Mouse (Mus musculus) splenic B cell, adult 2 months (primary cell): ENCODE results near the gene Ndufaf4.
"Not testable (repeated sequence)": the region's sequence is repeated elsewhere in the genome, so short reads cannot be mapped to it uniquely, and the experiment has no call there.

Experiments used
- DNase-seq: peaks from one replicate; pipeline ENCODE4 v3.0.0-alpha.2; 2011; ENCODE audit warnings: low read depth, low spot score
- H3K27me3 ChIP-seq: 2 replicates; pipeline ENCODE4 v1.6.1; 2012; ENCODE audit warnings: mild to moderate bottlenecking, low read length, moderate library complexity, mixed read lengths; ENCODE audit not compliant: control insufficient read depth, poor library complexity, insufficient read depth, severe bottlenecking
- H3K36me3 ChIP-seq: 2 replicates; pipeline ENCODE4 v1.6.1; 2012; ENCODE audit warnings: mild to moderate bottlenecking, low read length, moderate library complexity, mixed read lengths; ENCODE audit not compliant: control insufficient read depth, poor library complexity, insufficient read depth, severe bottlenecking

The Ndufaf4 gene

GRCm38 (mm10) chr4:24897851-24898515 lies at the start of gene Ndufaf4:
Gene Ndufaf4 (plus strand): TSS chr4:24898083.
- no peaks in the 10 kb centered on the region for H3K27me3 ChIP-seq
- peak; percentile 95 for DNase-seq
- no peaks in the 10 kb centered on the region for H3K36me3 ChIP-seq

DNA sequence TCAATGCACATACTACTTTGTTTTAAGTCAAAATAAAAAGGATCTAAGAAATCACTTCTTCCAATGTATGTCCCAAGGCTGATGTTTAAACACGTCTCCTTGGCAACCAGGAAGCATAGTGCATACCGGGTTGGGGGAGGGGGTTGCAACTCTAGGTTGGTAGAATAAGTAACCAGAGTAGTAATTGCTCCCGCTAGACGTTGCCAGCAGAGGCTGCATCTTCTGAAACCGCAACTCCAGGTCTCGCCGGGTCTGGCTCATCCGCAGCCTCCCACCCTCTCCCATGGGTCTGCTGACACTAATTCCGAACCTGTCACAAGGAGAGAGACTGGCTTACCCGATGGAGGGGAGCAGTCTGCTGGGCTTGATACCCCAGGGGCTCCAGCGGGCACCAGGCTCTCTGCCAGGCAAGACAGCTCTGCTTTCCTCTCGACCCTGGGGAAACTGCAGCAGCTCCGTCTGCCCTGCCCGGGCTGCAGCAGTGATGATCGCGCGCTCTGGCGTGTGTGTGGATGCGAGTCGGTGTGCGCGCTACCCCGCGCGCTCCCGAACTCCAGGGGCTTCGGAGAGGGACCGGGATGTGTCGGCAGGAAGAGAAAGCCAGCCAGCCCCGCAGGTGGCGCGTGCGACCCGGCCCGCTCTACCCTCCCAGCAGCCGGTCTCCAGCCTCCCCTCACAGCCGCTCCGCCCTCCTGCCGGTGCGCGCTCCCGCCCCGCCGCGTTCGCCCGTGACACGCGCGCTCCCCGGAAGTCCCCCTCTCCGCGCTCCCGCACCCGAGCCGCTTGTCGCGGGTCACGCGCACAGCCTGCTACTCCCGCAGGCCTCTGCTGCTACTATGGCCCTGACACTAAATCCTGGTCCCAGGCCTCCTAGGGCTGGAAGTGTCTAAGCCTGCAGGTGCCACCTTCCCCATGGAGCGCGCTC lies 47.2 kb upstream of the Ndufaf4 start, which contains the start of gene Klhl32:
Klhl32 (minus strand) TSS at position 724 of the 925 bp plus-strand sequence.
- peak; percentile 3 for DNase-seq
- H3K36me3 ChIP-seq: no peaks in the 10 kb centered on the region
- no peaks in the 10 kb centered on the region for H3K27me3 ChIP-seq

DNA sequence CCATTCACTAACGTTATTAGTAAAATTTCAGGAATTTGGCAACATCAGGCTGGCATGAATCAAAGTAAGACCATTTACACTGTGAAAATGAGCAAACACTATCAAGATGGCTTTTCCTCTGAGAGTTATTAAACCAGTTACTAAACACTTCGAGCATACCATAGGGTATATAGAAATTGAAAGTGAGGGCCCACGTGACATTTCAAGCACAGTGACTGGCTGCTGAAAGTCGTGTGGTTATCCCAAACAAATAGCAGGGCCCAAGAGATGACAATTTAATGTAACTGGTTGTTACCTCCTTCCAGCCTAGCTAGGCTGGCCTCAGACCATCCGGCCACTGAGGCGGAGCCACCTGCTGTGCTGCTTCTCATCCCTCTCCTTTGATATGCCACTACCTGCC lies 32.2 kb upstream of the Ndufaf4 start:
- DNase-seq: no peak
- Histone ChIP-seq H3K36me3 (no peaks in the 10 kb centered on the region), H3K27me3 (no peaks in the 10 kb centered on the region)

- DNase-seq: no peak
- no peaks in the 10 kb centered on the region for H3K27me3 ChIP-seq
- H3K36me3 ChIP-seq: no peaks in the 10 kb centered on the region
These were observed 28.7 kb upstream of the Ndufaf4 start for GRCm38 (mm10) chr4:24869230-24869629.

DNA sequence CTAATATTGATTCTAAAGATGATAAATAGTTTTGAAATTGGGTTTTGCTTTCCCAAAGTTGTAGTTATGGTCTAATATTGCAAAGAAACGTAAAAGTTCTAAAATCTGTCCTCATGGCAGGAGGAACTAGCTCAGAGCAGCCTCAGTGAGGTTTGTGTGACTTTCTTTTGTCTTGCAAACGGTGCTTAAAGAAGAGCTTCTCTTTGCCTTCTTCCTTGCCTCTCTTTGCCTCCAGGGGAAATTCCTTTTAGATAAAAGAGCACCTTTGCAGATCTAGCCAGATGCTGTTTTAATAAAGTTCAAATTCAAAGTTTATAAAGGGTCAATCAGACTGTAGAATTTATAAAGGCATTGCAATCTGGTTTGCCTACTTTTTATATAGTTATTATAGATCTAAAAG lies 8.5 kb upstream of the Ndufaf4 start:
- H3K27me3 ChIP-seq, DNase-seq, H3K36me3 ChIP-seq: not testable (repeated sequence)

DNA sequence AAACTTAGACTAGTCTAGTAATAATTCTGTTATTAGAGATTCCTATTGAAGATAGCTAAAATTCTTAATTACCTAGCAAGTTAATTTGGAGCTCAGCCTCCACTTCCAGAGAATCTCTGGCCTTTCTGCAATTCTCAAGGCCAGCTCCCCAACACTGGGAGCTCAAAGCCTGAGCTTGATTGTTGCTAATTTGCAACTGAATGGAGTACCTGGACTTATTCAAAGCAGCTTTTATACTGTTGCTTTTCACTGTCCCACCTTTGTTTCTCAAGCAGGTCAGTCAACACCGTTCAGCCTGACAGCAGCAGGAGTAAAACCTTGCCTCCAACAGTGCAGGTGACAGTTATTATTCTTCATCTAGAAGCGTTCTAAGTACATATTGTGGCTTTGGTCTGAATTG lies 5.6 kb upstream of the Ndufaf4 start:
- H3K27me3 ChIP-seq, H3K36me3 ChIP-seq, DNase-seq: not testable (repeated sequence)

DNA sequence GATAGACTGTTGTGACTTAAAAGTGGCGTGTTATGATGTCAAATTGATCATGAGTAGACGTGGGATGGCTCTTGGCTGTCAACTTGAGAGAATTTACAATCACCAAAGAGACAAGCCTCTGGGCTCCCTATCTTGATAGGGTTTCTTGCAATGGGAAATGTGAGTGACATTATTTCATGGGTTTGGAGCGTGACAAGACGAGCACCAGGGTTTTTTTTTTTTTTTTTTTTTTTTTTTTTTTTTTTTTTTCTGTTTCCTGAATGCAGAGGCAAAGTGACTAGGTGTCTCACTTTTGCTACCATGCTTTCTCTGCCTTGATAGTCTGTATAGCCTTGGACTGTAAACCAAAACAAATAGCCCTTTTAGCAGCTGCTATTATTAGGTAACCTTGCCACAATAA lies 3.3 kb upstream of the Ndufaf4 start:
- Histone ChIP-seq H3K27me3 (no peaks in the 10 kb centered on the region), H3K36me3 (no peaks in the 10 kb centered on the region)
- DNase-seq: no peak

- peak; percentile 63 for DNase-seq
- no peaks in the 10 kb centered on the region for H3K27me3 ChIP-seq
- H3K36me3 ChIP-seq: no peaks in the 10 kb centered on the region
These were observed 1.1 kb upstream of the Ndufaf4 start for GRCm38 (mm10) chr4:24896829-24897228.

DNA sequence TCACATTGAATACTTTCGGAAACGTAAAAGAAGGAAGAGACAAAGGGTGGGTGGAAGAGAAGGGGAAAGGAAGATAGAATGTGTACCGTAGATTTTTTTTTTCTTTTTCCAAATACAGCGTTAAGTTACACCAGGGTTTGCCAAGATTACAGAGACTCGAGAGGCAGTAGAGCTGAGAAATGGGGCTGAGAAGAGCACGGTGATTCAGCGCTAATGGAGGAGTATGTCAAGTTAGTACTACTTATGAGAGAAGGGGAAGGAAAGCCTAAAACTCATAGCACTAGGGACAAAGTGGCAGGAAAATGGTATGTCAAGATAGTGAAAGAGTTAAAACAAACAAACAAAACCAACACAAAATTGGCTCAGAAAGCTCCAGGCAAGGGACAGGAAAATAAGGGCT lies 532 bp upstream of the Ndufaf4 start:
- no peaks in the 10 kb centered on the region for H3K36me3 ChIP-seq
- no peak for DNase-seq
- H3K27me3 ChIP-seq: no peaks in the 10 kb centered on the region

DNA sequence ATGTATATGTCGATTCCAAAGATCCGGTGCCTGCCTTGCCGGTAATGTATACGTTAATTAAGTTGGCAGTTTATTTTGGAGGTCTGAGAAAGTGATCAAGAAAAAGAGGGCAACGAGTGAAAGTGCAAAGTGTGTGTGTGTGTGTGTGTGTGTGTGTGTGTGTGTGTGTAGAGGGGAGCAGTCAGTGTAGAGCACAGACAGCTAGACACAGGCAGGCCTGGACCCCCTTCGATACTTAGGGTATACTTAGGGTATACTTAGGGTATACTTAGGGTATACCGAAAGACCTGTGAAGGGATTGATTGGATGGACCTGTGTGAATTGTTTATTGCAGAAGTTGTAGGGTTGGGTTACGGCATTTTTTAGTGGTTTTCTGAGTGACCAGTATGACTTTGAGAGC lies 753 bp downstream of the Ndufaf4 start:
- H3K27me3 ChIP-seq: no peaks in the 10 kb centered on the region
- no peaks in the 10 kb centered on the region for H3K36me3 ChIP-seq
- peak; percentile 6 for DNase-seq

GRCm38 (mm10) chr4:24899146-24899545 lies 1.3 kb downstream of the Ndufaf4 start:
- peak; percentile 4 for DNase-seq
- Histone ChIP-seq H3K36me3 (no peaks in the 10 kb centered on the region), H3K27me3 (no peaks in the 10 kb centered on the region)

- no peaks in the 10 kb centered on the region for H3K36me3 ChIP-seq
These were observed 9.9 kb downstream of the Ndufaf4 start for GRCm38 (mm10) chr4:24907745-24908144.

GRCm38 (mm10) chr4:24915631-24916030 lies 17.7 kb downstream of the Ndufaf4 start:
- Histone ChIP-seq H3K36me3 (no peaks in the 10 kb centered on the region), H3K27me3 (no peaks in the 10 kb centered on the region)
- DNase-seq: no peak

More at GRCm38 (mm10) chr4:24907745-24908144, 9.9 kb downstream of the Ndufaf4 start:
- peak; percentile 35 for DNase-seq
- H3K27me3 ChIP-seq: no peaks in the 10 kb centered on the region

- no peak for DNase-seq
- Histone ChIP-seq H3K36me3 (no peaks in the 10 kb centered on the region), H3K27me3 (no peaks in the 10 kb centered on the region)
These were observed 22.2 kb downstream of the Ndufaf4 start for GRCm38 (mm10) chr4:24920006-24920577.

GRCm38 (mm10) chr4:24924726-24925125 lies 26.8 kb downstream of the Ndufaf4 start:
- Histone ChIP-seq H3K27me3 (no peaks in the 10 kb centered on the region), H3K36me3 (no peaks in the 10 kb centered on the region)
- DNase-seq: no peak
